Mouse (Mus musculus) A20 (cell line): ENCODE results near the gene Prr36.

ENCODE experiments used
- DNase-seq: peaks from one replicate; pipeline ENCODE4 v3.0.0-alpha.2; 2011; ENCODE audit warnings: low read depth, low spot score

The Prr36 gene

GRCm38 (mm10) chr8:4239193-4239890 lies 22.1 kb upstream of the Prr36 start:
- peak; percentile 10 for DNase-seq

DNA sequence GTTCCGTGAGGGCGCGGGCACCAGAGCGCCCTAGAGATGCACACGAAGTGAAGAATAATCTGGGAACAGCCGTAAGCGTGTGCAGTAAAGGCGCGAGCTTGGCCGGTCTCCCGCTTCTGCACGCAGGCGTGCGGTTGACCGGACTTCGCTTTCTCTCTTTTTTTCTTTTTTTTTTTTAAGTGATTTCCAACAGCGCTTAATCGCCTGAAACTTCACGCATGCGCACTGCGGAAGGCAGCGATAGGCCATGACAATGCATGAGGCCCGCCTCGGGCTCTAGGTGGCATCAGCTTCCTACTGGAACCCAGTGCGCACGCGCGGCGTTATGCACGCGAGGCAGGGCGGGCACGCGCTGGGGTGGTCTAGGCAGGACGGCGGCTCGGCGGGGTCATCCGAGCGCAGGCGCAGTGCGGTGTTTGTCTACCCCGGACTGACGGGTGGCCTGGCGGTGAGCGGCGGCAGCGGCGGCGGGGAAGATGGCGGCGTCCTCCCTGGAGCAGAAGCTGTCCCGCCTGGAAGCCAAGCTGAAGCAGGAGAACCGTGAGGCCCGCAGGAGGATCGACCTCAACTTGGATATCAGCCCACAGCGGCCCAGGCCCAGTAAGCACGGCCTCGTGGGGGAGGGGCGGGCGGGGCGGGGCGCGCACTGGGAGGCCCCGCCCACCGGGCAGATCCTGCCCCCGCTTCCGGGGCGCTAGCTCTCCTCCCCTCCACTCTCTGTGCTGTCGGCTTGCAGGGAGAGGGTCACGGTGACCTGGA lies 21.4 kb upstream of the Prr36 start, which contains the start of the genes Map2k7 and Gm49320:
Gene Map2k7, plus strand, starts transcription at position 307 of the 759 bp plus-strand sequence.
Gene Gm49320, plus strand, starts transcription at position 432 of the 759 bp plus-strand sequence.
- DNase-seq = peak; percentile 99

DNA sequence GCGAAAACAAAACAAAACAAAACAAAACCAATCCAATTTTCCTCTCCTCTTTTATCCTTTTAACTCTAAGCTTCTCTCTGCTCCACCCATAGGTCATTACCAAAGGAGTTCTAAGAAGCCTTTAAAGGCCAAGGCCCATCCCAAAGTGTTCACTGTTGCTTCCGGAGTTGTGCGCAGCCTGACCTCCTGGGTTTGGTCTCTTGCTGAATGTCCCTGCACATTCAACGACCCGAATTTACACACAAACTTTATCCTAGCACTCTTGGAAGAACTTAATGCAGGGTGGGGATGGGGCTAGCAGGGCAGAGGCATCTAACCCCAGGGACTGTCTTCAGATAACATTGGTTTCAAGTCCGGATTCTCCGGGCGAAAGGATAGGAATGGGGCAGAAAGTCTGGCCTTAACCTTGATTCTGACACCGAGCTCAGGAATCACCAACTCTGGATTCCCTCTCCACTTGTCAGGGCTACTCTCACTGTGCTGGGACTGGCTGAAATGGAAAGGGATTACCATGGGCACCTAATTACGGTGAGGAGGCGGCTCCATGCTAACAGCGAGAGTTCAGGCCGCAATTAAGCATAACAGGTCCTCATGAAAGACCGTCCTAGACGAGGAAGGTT lies 20.7 kb upstream of the Prr36 start:
- peak; percentile 78 for DNase-seq

DNA sequence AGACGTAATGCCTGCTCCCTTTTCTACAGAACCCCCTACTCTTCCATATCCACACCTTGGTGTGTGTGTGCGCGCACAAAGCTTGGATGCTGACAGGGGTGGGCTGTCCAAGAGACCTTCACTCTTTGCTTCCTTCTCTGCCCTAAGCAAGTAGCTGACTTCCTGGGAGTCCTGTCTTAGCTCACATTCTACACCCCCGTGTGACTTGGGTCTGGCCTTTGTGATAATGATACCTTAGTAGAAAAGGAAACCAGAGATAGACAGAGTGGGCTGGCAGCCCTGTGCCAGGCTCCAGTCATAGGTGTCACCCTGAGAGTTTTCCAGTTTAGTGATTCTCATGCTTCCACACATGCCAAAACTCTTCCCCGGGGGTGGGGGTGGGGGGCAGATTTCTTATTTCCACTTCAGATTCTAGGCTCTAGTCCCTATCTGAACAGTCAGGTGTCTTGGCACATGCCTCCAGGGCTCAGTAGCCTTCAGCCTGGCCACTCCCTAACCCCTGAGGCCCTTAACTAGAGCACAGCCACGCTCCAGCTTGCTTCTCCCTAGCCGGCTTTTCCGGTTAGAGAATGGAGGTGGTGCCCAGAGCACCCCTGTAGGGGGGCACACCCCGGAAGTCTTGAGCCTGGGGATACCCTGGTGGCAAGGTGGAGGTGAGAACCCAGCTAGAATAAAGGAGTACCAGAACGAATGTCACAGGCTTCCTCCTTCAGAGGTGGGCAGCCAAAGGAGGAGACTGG lies 13.5 kb upstream of the Prr36 start:
- DNase-seq = no peak

DNA sequence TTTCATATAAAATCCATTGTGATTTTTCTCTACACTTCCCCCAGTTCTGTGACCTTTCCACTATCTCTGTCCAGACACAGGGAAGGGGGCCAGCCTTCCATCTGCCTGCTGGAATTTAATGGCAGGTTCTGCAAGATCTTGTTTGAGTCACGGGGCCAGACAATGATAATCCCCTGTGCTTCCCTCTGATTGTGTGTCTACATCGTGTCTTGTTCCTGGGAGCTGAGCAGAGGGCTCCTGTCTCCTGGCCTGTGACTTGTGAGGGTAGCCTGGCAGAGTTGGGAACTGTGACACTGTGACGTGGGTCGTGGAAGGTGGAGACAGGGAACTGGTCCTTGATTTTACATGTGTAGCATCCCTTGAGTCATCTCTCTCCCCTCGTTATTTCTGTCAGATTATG lies 12.5 kb upstream of the Prr36 start:
- no peak for DNase-seq

DNA sequence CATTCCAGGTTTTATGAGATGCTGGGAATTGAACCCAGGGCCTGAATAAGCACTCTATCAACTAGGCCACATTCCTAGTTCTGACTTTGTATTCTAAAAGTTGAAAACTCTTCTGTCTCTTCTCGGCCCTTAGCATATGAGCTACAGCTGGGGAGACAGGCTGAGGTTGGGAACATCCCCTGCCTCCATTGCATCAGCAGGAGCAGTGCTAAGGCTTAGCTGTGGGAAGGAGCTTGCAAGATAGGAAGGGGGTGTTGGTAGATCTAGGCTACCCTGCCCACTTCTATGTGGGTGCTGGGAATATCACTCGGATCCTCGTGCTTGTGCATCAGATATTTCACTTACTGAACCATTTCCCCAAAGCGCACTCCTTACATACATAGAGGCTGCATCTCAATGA lies 10.7 kb upstream of the Prr36 start:
- no peak for DNase-seq

- no peak for DNase-seq
Observed at GRCm38 (mm10) chr8:4226739-4227347, 9.6 kb upstream of the Prr36 start, which contains the start of gene Lrrc8e. Gene Lrrc8e, plus strand, starts transcription at chr8:4226827.

DNA sequence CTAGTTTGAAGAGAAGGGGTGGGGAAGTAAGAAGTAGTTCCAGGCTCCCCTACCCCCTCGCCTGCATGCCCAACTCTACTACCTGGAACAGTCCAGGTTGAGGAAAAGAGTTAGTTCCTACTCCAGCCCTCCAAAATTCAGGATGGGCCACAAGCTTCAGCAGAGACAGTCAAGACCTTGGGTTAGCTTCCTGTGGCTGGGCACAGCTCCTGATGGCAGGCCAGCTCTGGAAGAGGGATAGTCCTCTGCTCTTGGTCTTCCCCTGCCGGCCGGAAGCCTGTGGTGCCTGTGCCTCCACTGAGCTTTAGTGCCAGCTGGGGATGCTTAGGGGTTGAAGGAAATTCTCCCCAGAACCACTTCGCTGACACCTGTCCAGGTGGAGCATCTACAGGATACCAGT lies 9.1 kb upstream of the Prr36 start:
- DNase-seq = no peak

DNA sequence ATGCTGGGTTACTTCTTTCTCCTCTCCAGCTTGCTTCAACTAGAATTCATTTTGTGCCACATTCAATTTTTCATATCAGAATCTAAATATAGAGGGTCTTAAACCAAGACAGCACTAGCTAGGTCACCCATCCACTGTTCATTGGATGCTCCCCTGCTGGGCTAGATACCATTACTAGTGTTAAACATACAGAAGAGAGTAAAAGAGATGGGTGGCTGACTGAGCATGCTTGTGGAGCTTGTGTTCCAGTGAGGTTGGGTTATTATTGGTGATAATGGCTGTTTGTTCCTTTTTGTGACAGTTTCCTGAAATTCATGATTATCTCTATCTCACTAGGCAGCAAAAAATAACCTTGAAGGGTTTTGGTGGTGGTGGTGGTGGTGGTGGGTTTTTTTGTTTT lies 4.8 kb upstream of the Prr36 start:
- no peak for DNase-seq

- no peak for DNase-seq
Observed at GRCm38 (mm10) chr8:4219617-4220016, 2.4 kb upstream of the Prr36 start.

DNA sequence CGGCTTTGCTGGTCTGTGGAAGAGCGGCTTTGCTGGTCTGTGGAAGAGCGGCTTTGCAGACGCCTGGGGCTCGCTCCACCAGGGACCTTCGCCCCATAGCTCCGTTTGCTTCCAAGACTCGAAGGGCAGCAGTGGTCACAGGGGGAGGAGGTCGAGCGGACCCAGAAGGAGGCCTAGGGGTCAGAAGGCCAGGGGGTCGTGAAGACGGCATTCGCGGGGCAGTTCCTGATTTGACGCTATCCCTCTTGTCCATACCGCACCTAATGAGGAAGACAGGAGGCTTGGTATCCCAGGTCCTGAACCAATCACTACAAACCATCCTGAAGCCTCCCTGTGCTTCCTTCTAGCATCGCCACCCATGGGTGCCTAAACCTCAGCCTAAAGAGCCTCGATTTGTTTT lies 963 bp downstream of the Prr36 start:
- DNase-seq = no peak

DNA sequence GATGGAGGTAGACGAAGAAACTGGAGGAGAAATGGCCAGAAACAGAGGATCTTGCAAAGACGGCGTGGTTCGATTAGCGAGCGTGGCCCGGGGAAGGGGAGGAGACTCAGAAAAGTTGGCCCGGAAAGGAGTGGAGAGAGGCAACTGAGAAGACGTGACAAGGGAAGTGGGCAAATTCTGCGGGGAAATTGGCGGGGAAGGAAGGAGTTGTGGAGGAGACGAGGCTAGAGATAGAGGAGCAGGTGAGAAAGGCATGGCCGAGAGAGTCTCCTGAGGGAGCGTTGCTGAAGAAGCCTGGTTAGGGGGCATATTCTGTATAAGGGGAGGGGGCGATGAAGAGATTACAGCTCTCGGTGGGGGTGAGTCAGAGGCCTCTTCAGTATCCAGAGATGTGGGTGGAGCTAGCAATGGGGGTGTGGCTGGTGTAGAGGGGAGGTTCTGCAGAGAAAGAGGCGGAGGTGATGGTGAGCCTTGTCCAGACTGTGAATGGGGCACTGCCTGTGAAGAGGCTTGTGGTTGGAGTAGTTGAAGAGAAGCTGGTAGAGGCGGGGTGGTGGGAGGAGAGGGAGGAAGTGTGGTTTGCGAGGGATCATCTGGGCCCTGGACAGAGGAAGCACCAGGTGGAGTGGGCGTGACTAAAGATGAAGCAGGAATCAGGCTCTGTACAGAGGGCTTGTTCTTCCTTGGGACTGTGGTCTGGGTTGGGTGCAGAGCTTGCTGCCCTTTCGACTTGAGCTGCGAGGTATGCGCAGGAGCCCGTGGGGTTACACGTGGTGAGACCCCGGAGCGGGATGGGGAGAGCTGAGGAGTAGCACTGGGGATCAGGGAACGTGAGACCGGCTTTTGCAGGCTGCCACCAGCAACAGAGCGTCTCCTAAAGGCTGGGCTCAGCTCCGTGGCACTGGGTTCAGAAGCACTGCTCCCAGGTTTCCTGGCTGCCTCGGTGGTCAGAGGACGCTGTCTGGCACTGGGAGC lies 3.0 kb downstream of the Prr36 start:
- DNase-seq = peak; percentile 83

DNA sequence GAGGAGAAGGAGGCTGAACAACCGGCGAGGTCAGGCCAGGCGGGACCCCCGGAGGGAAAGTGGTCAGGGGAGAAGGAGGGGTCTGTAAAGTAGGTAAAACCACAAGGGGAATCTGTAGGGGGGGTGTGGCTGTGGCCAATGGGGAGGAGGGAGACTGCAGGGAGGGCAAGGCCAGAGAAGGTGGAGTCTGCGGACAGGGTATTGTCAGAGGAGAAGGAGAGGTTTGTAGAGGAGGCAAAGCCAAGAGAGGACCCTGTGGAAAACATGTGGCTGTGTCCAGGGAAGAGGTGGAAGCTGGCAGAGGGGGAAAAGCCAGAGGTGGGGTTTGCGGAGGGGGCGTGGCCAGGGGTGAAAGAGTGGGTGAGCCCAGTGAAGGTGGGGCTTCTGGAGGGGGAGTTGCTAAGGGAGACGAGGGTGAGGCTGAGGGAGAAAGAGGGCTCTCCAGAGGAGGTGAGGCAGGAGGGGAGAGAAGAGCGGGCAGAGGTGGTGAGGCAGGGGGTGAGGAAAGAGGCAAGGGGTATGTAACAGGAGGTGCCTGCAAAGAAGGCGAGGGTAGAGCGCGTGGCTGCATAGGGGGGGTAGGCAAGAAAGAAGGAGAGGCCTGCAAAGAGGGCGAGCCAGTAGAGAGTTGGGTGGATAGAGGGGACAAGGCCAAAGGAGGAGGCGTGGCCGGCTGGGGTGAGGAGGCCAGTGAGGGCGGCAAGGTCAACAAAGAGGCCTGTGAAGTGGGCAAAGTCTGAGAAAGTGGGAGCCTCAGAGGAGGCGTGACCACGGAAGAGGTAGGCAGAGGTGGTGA lies 3.9 kb downstream of the Prr36 start:
- DNase-seq = peak; percentile 82

DNA sequence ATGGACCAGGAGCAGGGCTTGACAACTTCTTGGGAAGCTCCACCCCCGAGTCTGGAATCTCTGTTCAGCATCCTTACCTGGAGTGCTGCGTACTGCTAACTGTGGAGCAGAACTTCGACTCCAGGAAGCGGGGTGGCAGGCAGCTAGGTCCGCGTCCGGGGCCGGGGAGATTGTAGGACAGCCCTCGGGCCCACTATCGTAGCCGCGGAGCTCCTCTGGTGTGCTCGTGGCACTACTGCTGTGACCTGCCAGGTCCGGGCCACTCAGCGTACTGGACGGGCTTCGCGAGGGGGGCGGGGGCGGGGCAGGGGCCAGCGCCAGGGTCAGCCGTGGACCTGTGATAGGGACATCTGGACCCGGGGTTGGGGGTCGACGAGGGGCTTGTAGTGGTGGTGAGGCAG lies 4.5 kb downstream of the Prr36 start:
- DNase-seq = peak; percentile 31

DNA sequence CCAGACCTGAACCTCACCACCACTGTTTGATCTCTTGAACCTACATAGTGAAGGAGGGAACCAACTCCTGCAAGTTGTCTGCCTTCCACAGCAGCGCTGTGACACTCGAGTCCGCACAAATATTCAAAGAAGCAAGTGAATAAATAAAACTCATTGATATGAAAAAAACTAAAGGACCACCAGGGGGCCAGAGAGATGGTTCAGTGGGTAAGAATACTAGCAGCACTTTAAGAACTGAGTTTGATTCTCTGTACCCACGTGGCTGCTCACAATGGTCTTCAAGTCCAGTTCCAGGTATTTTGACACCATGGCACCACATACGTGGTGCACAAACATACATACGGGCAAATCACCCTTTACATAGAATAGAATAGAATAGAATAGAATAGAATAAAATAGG lies 6.2 kb downstream of the Prr36 start:
- peak; percentile 16 for DNase-seq

- no peak for DNase-seq
Observed at GRCm38 (mm10) chr8:4207016-4207350, 10.3 kb downstream of the Prr36 start.

DNA sequence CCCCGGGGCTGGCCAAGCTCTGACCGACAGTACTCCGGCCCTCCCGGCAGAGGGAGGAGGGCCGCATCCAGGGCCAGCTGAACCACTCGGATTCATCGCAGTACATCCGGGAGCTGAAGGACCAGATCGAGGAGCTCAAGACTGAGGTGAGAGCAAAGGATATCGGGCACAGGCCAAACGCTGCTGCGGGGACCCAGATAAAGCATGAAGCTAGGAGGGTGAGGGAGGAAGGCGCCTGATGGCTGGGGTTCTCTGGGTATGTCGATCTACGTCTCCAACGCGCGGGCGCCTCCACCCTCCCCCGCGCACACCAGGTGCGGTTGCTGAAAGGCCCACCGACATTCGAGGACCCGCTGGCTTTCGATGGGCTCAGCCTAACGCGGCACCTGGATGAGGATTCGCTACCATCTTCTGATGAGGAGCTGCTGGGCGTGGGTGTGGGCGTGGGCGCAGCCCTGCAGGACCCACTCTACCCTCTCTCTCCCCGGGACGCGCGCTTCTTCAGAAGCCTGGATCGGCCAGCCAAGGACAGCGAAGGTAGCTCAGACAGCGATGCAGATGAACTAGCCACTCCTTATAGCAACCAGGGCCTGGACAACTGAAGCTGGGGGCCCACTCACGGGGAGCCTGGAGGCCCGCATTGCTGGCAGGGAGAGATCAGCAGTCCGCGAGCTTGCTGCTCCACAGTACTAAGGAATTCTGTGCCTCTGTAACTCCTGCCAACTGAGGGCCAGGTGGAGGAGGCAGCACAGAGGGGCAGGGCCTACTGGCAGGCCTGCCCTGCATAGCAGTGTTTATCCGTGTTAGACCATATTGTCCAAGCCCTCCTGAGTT lies 10.9 kb downstream of the Prr36 start:
- no peak for DNase-seq

GRCm38 (mm10) chr8:4205246-4206123 lies 11.8 kb downstream of the Prr36 start:
- DNase-seq = no peak
